Mouse (Mus musculus) CH12.LX (cell line): ENCODE results near the gene Stk35. TPM values are rescaled to one million over a fixed set of nuclear protein-coding genes. Genes with fewer than 3 reads are reported as not detected.

ENCODE experiments used
- DNase-seq: peaks from one replicate; pipeline ENCODE4 v3.0.0-alpha.2; 2013; ENCODE audit errors: extremely low read depth
- H3K27ac ChIP-seq: 2 replicates; pipeline ENCODE4 v1.5.1; 2012; ENCODE audit warnings: low read depth, mild to moderate bottlenecking, control low read depth, moderate library complexity; ENCODE audit not compliant: insufficient read depth
- H3K27me3 ChIP-seq: replicated peaks from 2 replicates; pipeline ENCODE3; 2012; ENCODE audit warnings: inconsistent platforms
- H3K36me3 ChIP-seq, 2 experiments: replicated peaks in 1 of 2; 2 replicates each; pipeline versions ENCODE3 to v1.6.1; 2012; ENCODE audit warnings: inconsistent platforms in 1 of 2, low read length in 1 of 2, mild to moderate bottlenecking in 1 of 2, mixed read lengths in 1 of 2, moderate library complexity in 1 of 2; ENCODE audit not compliant: control insufficient read depth in 1 of 2, insufficient read depth in 1 of 2
- H3K4me1 ChIP-seq, 2 experiments: 2 replicates each; pipeline ENCODE4 v1.6.1; 2012; ENCODE audit warnings: inconsistent platforms in 1 of 2, moderate library complexity in 1 of 2; ENCODE audit not compliant: insufficient read depth in 2 of 2, control insufficient read depth in 1 of 2
- H3K4me2 ChIP-seq: 2 replicates; pipeline ENCODE4 v1.6.1; 2012; ENCODE audit warnings: low read depth, mild to moderate bottlenecking, control low read depth; ENCODE audit not compliant: poor library complexity, insufficient read depth, severe bottlenecking
- H3K4me3 ChIP-seq, 3 experiments: fragments of 150-350 bp in 1 of 3; sonication (generic) in 1 of 3; replicated peaks in 1 of 3; 2 replicates each; pipeline versions ENCODE3 to v1.5.1; 2011 to 2012; ENCODE audit warnings: low read depth in 2 of 3, low read length in 2 of 3, mild to moderate bottlenecking in 2 of 3, moderate library complexity in 2 of 3, control low read depth in 1 of 3, improper control_type of control experiment in 1 of 3, inconsistent platforms in 1 of 3, mixed read lengths in 1 of 3; ENCODE audit not compliant: poor library complexity in 1 of 3
- H3K79me2 ChIP-seq: replicated peaks from 2 replicates; pipeline ENCODE4 v1.6.1; 2012; ENCODE audit warnings: mild to moderate bottlenecking, moderate library complexity; ENCODE audit not compliant: control insufficient read depth, poor library complexity, insufficient read depth, severe bottlenecking; ENCODE audit errors: extremely low read depth
- H3K9ac ChIP-seq: 2 replicates; pipeline ENCODE4 v1.6.1; 2012; ENCODE audit warnings: low read depth, mild to moderate bottlenecking, control low read depth, moderate library complexity; ENCODE audit not compliant: insufficient read depth
- H3K9me3 ChIP-seq: replicated peaks from 2 replicates; pipeline ENCODE3; 2012; ENCODE audit warnings: low read length, inconsistent platforms, mixed read lengths
- BHLHE40 ChIP-seq: IDR thresholded peaks from 2 replicates; pipeline ENCODE4 v1.6.1; 2011; ENCODE audit warnings: mild to moderate bottlenecking, low read depth, low read length, improper control_type of control experiment
- CHD1 ChIP-seq: IDR thresholded peaks from 2 replicates; pipeline ENCODE4 v1.6.1; 2012; ENCODE audit warnings: low read depth, low read length, improper control_type of control experiment, inconsistent platforms
- CHD2 ChIP-seq: IDR thresholded peaks from 2 replicates; pipeline ENCODE4 v1.6.1; 2011; ENCODE audit warnings: low read length, improper control_type of control experiment
- E2F4 ChIP-seq: IDR thresholded peaks from 2 replicates; pipeline ENCODE4 v1.6.1; 2011; ENCODE audit warnings: low read depth, low read length, improper control_type of control experiment; ENCODE audit not compliant: insufficient replicate concordance
- ELF1 ChIP-seq: IDR thresholded peaks from 2 replicates; pipeline ENCODE4 v1.6.1; 2014; ENCODE audit warnings: low read depth, mild to moderate bottlenecking, inconsistent platforms, low read length, improper control_type of control experiment
- EP300 ChIP-seq: IDR thresholded peaks from 2 replicates; pipeline ENCODE4 v1.6.1; 2011; ENCODE audit warnings: low read length, improper control_type of control experiment
- ETS1 ChIP-seq: conservative IDR thresholded peaks from 2 replicates; pipeline ENCODE4 v1.6.1; 2012; ENCODE audit warnings: low read depth, mild to moderate bottlenecking, inconsistent platforms, low read length, improper control_type of control experiment, moderate library complexity
- GABPA ChIP-seq: IDR thresholded peaks from 2 replicates; pipeline ENCODE4 v1.6.1; 2012; ENCODE audit warnings: low read depth, low read length, improper control_type of control experiment, inconsistent platforms; ENCODE audit not compliant: insufficient replicate concordance
- IRF4 ChIP-seq: IDR thresholded peaks from 2 replicates; pipeline ENCODE4 v1.6.1; 2014; ENCODE audit warnings: low read depth, mild to moderate bottlenecking, inconsistent platforms, low read length, improper control_type of control experiment
- JUN ChIP-seq: IDR thresholded peaks from 2 replicates; pipeline ENCODE4 v1.6.1; 2011; ENCODE audit warnings: low read depth, mild to moderate bottlenecking, low read length, improper control_type of control experiment, moderate library complexity; ENCODE audit not compliant: insufficient read depth
- JUND ChIP-seq: conservative IDR thresholded peaks from 2 replicates; pipeline ENCODE4 v1.6.1; 2011; ENCODE audit warnings: low read depth, low read length, improper control_type of control experiment
- KAT2A ChIP-seq: IDR thresholded peaks from 2 replicates; pipeline ENCODE4 v1.6.1; 2012; ENCODE audit warnings: low read length, improper control_type of control experiment, inconsistent platforms; ENCODE audit not compliant: insufficient replicate concordance
- MAFK ChIP-seq: IDR thresholded peaks from 2 replicates; pipeline ENCODE4 v1.6.1; 2011; ENCODE audit warnings: low read length, improper control_type of control experiment; ENCODE audit not compliant: insufficient replicate concordance
- MAX ChIP-seq: IDR thresholded peaks from 2 replicates; pipeline ENCODE4 v1.6.1; 2011; ENCODE audit warnings: low read length, improper control_type of control experiment
- MXI1 ChIP-seq: IDR thresholded peaks from 2 replicates; pipeline ENCODE4 v1.6.1; 2011; ENCODE audit warnings: mild to moderate bottlenecking, low read depth, low read length, improper control_type of control experiment
- MYC ChIP-seq: IDR thresholded peaks from 2 replicates; pipeline ENCODE4 v1.6.1; 2011; ENCODE audit warnings: low read depth, mild to moderate bottlenecking, improper control_type of control experiment, low read length
- NELFE ChIP-seq: IDR thresholded peaks from 2 replicates; pipeline ENCODE4 v1.6.1; 2011; ENCODE audit warnings: low read depth, low read length, improper control_type of control experiment
- NRF1 ChIP-seq: IDR thresholded peaks from 2 replicates; pipeline ENCODE4 v1.6.1; 2014; ENCODE audit warnings: low read depth, mild to moderate bottlenecking, inconsistent platforms, low read length, improper control_type of control experiment, moderate library complexity
- POLR2A ChIP-seq: IDR thresholded peaks from 2 replicates; pipeline ENCODE4 v1.6.1; 2011; ENCODE audit warnings: low read depth, mild to moderate bottlenecking, improper control_type of control experiment, low read length
- RCOR1 ChIP-seq: conservative IDR thresholded peaks from 2 replicates; pipeline ENCODE4 v1.6.1; 2012; ENCODE audit warnings: low read depth, mild to moderate bottlenecking, inconsistent platforms, low read length, improper control_type of control experiment
- SIN3A ChIP-seq: IDR thresholded peaks from 2 replicates; pipeline ENCODE4 v1.6.1; 2012; ENCODE audit warnings: low read length, improper control_type of control experiment, inconsistent platforms
- TCF12 ChIP-seq: IDR thresholded peaks from 2 replicates; pipeline ENCODE4 v1.6.1; 2014; ENCODE audit warnings: low read depth, mild to moderate bottlenecking, inconsistent platforms, low read length, improper control_type of control experiment
- UBTF ChIP-seq: IDR thresholded peaks from 2 replicates; pipeline ENCODE4 v1.6.1; 2012; ENCODE audit warnings: low read depth, mild to moderate bottlenecking, inconsistent platforms, low read length, improper control_type of control experiment, moderate library complexity
- USF2 ChIP-seq: conservative IDR thresholded peaks from 2 replicates; pipeline ENCODE4 v1.6.1; 2011; ENCODE audit warnings: low read depth, low read length, improper control_type of control experiment
- ZKSCAN1 ChIP-seq: IDR thresholded peaks from 2 replicates; pipeline ENCODE4 v1.6.1; 2012; ENCODE audit warnings: low read depth, inconsistent platforms, low read length, improper control_type of control experiment, borderline replicate concordance
- ZMIZ1 ChIP-seq: IDR thresholded peaks from 2 replicates; pipeline ENCODE4 v1.6.1; 2012; ENCODE audit warnings: low read depth, mild to moderate bottlenecking, inconsistent platforms, low read length, improper control_type of control experiment
- ZNF384 ChIP-seq: IDR thresholded peaks from 2 replicates; pipeline ENCODE4 v1.6.1; 2012; ENCODE audit warnings: low read depth, low read length, improper control_type of control experiment, inconsistent platforms
- dilution Hi-C: fragments of 300-500 bp; cut with MboI; formaldehyde crosslinking; loops from 2 replicates; pipeline ENCODE4 v1.14.3; 2020; ENCODE audit warnings: low sequenced_read_pairs; ENCODE audit not compliant: extremely low pct_unique_long_range_greater_than_20kb, extremely low pct_ligation_motif_present
- in situ Hi-C: fragments of 300-500 bp; cut with MboI; formaldehyde crosslinking; loops from 3 replicates; pipeline ENCODE4 v1.14.3; 2019; ENCODE audit warnings: low sequenced_read_pairs, low pct_ligation_motif_present, low pct_unique_long_range_greater_than_20kb, mixed read lengths
- polyA plus RNA-seq: library from polyadenylated mRNA; unstranded; fragments of >175 nt; gene quantifications from 2 replicates; pipeline ENCODE4 v1.2.1, GENCODE M21; 2012; ENCODE audit warnings: low read depth; ENCODE audit not compliant: insufficient read length
- total RNA-seq, 2 experiments: library from RNA; depleted of rRNA; stranded (reverse); fragments of 300-350 nt in 1 of 2; fragments of >200 nt in 1 of 2; gene quantifications; 2 replicates each; pipeline ENCODE4 v1.2.3; 2012 to 2014

The Stk35 gene
- total and polyA plus RNA-seq, 3 experiments: 4.5 to 22.7 (median 7.3) TPM

DNA sequence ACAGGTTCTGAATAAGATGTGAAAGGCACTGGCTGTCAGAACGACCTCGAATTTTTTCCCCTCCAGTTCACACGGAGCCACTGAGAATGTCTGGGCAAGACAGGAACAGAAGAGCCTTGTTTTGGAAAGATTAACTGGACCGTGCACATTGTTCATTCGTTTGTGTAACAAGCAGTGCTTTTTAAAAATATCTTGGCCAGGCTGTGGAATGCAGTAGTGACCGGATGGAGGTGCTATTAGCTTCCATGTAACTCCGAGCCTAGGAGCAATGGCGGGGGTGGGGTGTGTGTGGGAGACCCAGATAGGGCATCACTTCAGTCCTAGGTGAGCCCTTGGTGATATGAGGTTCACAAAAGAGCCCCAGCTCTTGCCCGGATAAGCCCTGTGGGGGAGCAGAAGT, 73.8 kb downstream of the Stk35 start:
- H3K27ac ChIP-seq: no peak overlapping the region
- peaks cover 37% of the 10 kb centered on the region for H3K27me3 ChIP-seq
- H3K36me3 ChIP-seq: no peaks in the 10 kb centered on the region
- H3K4me1 ChIP-seq: no peaks in the 10 kb centered on the region
- TF ChIP-seq GABPA (no peak), JUND (no peak), ETS1 (no peak), MXI1 (no peak), EP300 (no peak), CHD2 (no peak), ZKSCAN1 (no peak), POLR2A (no peak), NELFE (no peak), BHLHE40 (no peak), UBTF (no peak), IRF4 (no peak), KAT2A (no peak), SIN3A (no peak), E2F4 (no peak)
- TF ChIP-seq, all 38 proteins: peak for 0
- in situ Hi-C loops (loop anchor here (5.0 kb wide), 1 partner anchor 197 kb away; no protein-coding TSS in a partner anchor), dilution Hi-C loops (no loop called here)
- DNase-seq: no peak
- H3K4me3 ChIP-seq: no peak overlapping the region
- H3K4me2 ChIP-seq: no peak overlapping the region
- H3K79me2 ChIP-seq: no peaks in the 10 kb centered on the region
- no peak overlapping the region for H3K9ac ChIP-seq
- H3K9me3 ChIP-seq: peaks cover 4% of the 10 kb centered on the region

- dilution Hi-C loops: no loop called here
- Histone ChIP-seq H3K79me2 (no peaks in the 10 kb centered on the region), H3K27ac (no peak overlapping the region), H3K4me2 (no peak overlapping the region), H3K9ac (no peak overlapping the region), H3K4me1 (no peaks in the 10 kb centered on the region), H3K9me3 (no peaks in the 10 kb centered on the region), H3K4me3 (no peak overlapping the region), H3K36me3 (no peaks in the 10 kb centered on the region), H3K27me3 (peaks cover 39% of the 10 kb centered on the region)
- in situ Hi-C loops: loop anchor here (5.0 kb wide), 1 partner anchor 197 kb away; no protein-coding TSS in a partner anchor
- TF ChIP-seq KAT2A: no peak
- TF ChIP-seq ZNF384: no peak
- no peak for TF ChIP-seq USF2
- no peak for TF ChIP-seq JUN
- no peak for TF ChIP-seq BHLHE40
- no peak for TF ChIP-seq RCOR1
- no peak for TF ChIP-seq NELFE
- no peak for TF ChIP-seq ZMIZ1
- TF ChIP-seq ELF1: no peak
- no peak for TF ChIP-seq MAX
- no peak for TF ChIP-seq POLR2A
- TF ChIP-seq TCF12: no peak
- no peak for TF ChIP-seq NRF1
- TF ChIP-seq JUND: no peak
- TF ChIP-seq MYC: no peak
- no peak for TF ChIP-seq ETS1
- no peak for TF ChIP-seq CHD1
- no peak for TF ChIP-seq MAFK
- no peak for TF ChIP-seq E2F4
- DNase-seq: no peak
Measured at GRCm38 (mm10) chr2:129874509-129875095, 74.3 kb downstream of the Stk35 start.
